Mouse (Mus musculus) bone marrow macrophage, adult 2 months (primary cell): ENCODE results near the gene Pyroxd1.
"Not testable (repeated sequence)": the region's sequence is repeated elsewhere in the genome, so short reads cannot be mapped to it uniquely, and the experiment has no call there.

Experiments used
- CTCF ChIP-seq: IDR thresholded peaks from 2 replicates; pipeline ENCODE4 v1.5.1; 2012; ENCODE audit warnings: low read depth, mild to moderate bottlenecking, low read length, moderate library complexity
- POLR2A ChIP-seq: IDR thresholded peaks from 2 replicates; pipeline ENCODE4 v1.6.1; 2012; ENCODE audit warnings: mild to moderate bottlenecking, low read depth, low read length, borderline replicate concordance

DNA sequence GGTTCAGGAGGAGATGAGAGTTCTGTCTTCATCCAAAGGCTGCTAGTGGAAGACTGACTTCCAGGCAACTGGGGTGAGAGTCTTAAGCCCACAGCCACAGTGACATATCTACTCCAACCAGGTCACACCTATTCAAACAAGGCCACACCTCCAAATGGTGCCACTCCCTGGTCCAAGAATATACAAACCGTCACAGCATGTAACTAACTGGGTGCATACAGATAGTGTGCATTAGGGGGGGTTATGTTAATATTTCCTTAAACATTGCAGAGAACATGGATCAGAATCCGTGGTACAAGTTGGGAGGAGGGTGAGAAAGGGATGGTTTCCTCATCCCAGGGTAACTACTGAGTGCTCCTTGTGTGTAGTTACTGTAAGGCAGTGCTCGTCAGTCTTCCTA, 6.6 kb downstream of the Pyroxd1 start:
- TF ChIP-seq CTCF, POLR2A: not testable (repeated sequence)
